Mouse (Mus musculus): Measurements from ENCODE around the gene Abhd16a. TPM values are rescaled to one million over a fixed set of nuclear protein-coding genes. Genes with fewer than 3 reads are reported as not detected.

Gene Abhd16a
- polyA plus RNA-seq, 1 experiment from 2014 or later: 4.8 TPM

GRCm38 (mm10) chr17:35134801-35135590 lies 45.9 kb downstream of the Abhd16a start, which contains the start of gene Bag6:
Gene Bag6, plus strand, starts transcription at chr17:35135178.

Other genes starting within 250 kb of the Abhd16a start
- gene Skiv2l, start 239.1 kb upstream of the Abhd16a start, polyA plus RNA-seq (2014; fragmentation: Illumina TruSeq; extraction: RNeasy Lipid Tissue Mini Kit (QIAGEN cat#74804); ENCODE audit: low read depth, low replicate concordance): 3.8 TPM
- 2.9 TPM for gene Nelfe, start 238.9 kb upstream of the Abhd16a start, polyA plus RNA-seq (2014; fragmentation: Illumina TruSeq; extraction: RNeasy Lipid Tissue Mini Kit (QIAGEN cat#74804); ENCODE audit: low read depth, low replicate concordance)
- gene Cfb, start 226.7 kb upstream of the Abhd16a start, polyA plus RNA-seq (2014; fragmentation: Illumina TruSeq; extraction: RNeasy Lipid Tissue Mini Kit (QIAGEN cat#74804); ENCODE audit: low read depth, low replicate concordance): 1.3 TPM
- 2.7 TPM for gene Zbtb12, start 209.8 kb upstream of the Abhd16a start, polyA plus RNA-seq (2014; fragmentation: Illumina TruSeq; extraction: RNeasy Lipid Tissue Mini Kit (QIAGEN cat#74804); ENCODE audit: low read depth, low replicate concordance)
- 1.3 TPM for gene Gm20547, start 207.2 kb upstream of the Abhd16a start, polyA plus RNA-seq (2014; fragmentation: Illumina TruSeq; extraction: RNeasy Lipid Tissue Mini Kit (QIAGEN cat#74804); ENCODE audit: low read depth, low replicate concordance)
- gene C2, start 191.0 kb upstream of the Abhd16a start, polyA plus RNA-seq (2014; fragmentation: Illumina TruSeq; extraction: RNeasy Lipid Tissue Mini Kit (QIAGEN cat#74804); ENCODE audit: low read depth, low replicate concordance): 20.2 TPM
- 10.5 TPM for gene Ehmt2, start 190.8 kb upstream of the Abhd16a start, polyA plus RNA-seq (2014; fragmentation: Illumina TruSeq; extraction: RNeasy Lipid Tissue Mini Kit (QIAGEN cat#74804); ENCODE audit: low read depth, low replicate concordance)
- gene Slc44a4, start 174.8 kb upstream of the Abhd16a start, polyA plus RNA-seq (2014; fragmentation: Illumina TruSeq; extraction: RNeasy Lipid Tissue Mini Kit (QIAGEN cat#74804); ENCODE audit: low read depth, low replicate concordance): not detected
- 3.5 TPM for gene Neu1, start 158.0 kb upstream of the Abhd16a start, polyA plus RNA-seq (2014; fragmentation: Illumina TruSeq; extraction: RNeasy Lipid Tissue Mini Kit (QIAGEN cat#74804); ENCODE audit: low read depth, low replicate concordance)
- 46.5 TPM for gene Hspa1b, start 130.0 kb upstream of the Abhd16a start, polyA plus RNA-seq (2014; fragmentation: Illumina TruSeq; extraction: RNeasy Lipid Tissue Mini Kit (QIAGEN cat#74804); ENCODE audit: low read depth, low replicate concordance)
- gene Gm20481, start 119.4 kb upstream of the Abhd16a start, polyA plus RNA-seq (2014; fragmentation: Illumina TruSeq; extraction: RNeasy Lipid Tissue Mini Kit (QIAGEN cat#74804); ENCODE audit: low read depth, low replicate concordance): not detected
- 23.9 TPM for gene Hspa1a, start 117.1 kb upstream of the Abhd16a start, polyA plus RNA-seq (2014; fragmentation: Illumina TruSeq; extraction: RNeasy Lipid Tissue Mini Kit (QIAGEN cat#74804); ENCODE audit: low read depth, low replicate concordance)
- not detected for gene Hspa1l, start 116.6 kb upstream of the Abhd16a start, polyA plus RNA-seq (2014; fragmentation: Illumina TruSeq; extraction: RNeasy Lipid Tissue Mini Kit (QIAGEN cat#74804); ENCODE audit: low read depth, low replicate concordance)
- gene Lsm2, start 107.4 kb upstream of the Abhd16a start, polyA plus RNA-seq (2014; fragmentation: Illumina TruSeq; extraction: RNeasy Lipid Tissue Mini Kit (QIAGEN cat#74804); ENCODE audit: low read depth, low replicate concordance): 9.4 TPM
- gene Vars, start 88.3 kb upstream of the Abhd16a start, polyA plus RNA-seq (2014; fragmentation: Illumina TruSeq; extraction: RNeasy Lipid Tissue Mini Kit (QIAGEN cat#74804); ENCODE audit: low read depth, low replicate concordance): 10.7 TPM
- gene Vwa7, start 72.7 kb upstream of the Abhd16a start, polyA plus RNA-seq (2014; fragmentation: Illumina TruSeq; extraction: RNeasy Lipid Tissue Mini Kit (QIAGEN cat#74804); ENCODE audit: low read depth, low replicate concordance): not detected
- not detected for gene Sapcd1, start 61.2 kb upstream of the Abhd16a start, polyA plus RNA-seq (2014; fragmentation: Illumina TruSeq; extraction: RNeasy Lipid Tissue Mini Kit (QIAGEN cat#74804); ENCODE audit: low read depth, low replicate concordance)
- gene Msh5, start 42.5 kb upstream of the Abhd16a start, polyA plus RNA-seq (2014; fragmentation: Illumina TruSeq; extraction: RNeasy Lipid Tissue Mini Kit (QIAGEN cat#74804); ENCODE audit: low read depth, low replicate concordance): not detected
- 23.6 TPM for gene Clic1, start 39.3 kb upstream of the Abhd16a start, polyA plus RNA-seq (2014; fragmentation: Illumina TruSeq; extraction: RNeasy Lipid Tissue Mini Kit (QIAGEN cat#74804); ENCODE audit: low read depth, low replicate concordance)
- gene Ddah2, start 30.2 kb upstream of the Abhd16a start, polyA plus RNA-seq (2014; fragmentation: Illumina TruSeq; extraction: RNeasy Lipid Tissue Mini Kit (QIAGEN cat#74804); ENCODE audit: low read depth, low replicate concordance): not detected
- not detected for gene Ly6g6c, start 23.9 kb upstream of the Abhd16a start, polyA plus RNA-seq (2014; fragmentation: Illumina TruSeq; extraction: RNeasy Lipid Tissue Mini Kit (QIAGEN cat#74804); ENCODE audit: low read depth, low replicate concordance)
- gene Mpig6b, start 23.1 kb upstream of the Abhd16a start, polyA plus RNA-seq (2014; fragmentation: Illumina TruSeq; extraction: RNeasy Lipid Tissue Mini Kit (QIAGEN cat#74804); ENCODE audit: low read depth, low replicate concordance): not detected
- not detected for gene Ly6g6e, start 12.4 kb upstream of the Abhd16a start, polyA plus RNA-seq (2014; fragmentation: Illumina TruSeq; extraction: RNeasy Lipid Tissue Mini Kit (QIAGEN cat#74804); ENCODE audit: low read depth, low replicate concordance)
- not detected for gene Ly6g6d, start 11.2 kb upstream of the Abhd16a start, polyA plus RNA-seq (2014; fragmentation: Illumina TruSeq; extraction: RNeasy Lipid Tissue Mini Kit (QIAGEN cat#74804); ENCODE audit: low read depth, low replicate concordance)
- gene Ly6g6f, start 3.7 kb upstream of the Abhd16a start, polyA plus RNA-seq (2014; fragmentation: Illumina TruSeq; extraction: RNeasy Lipid Tissue Mini Kit (QIAGEN cat#74804); ENCODE audit: low read depth, low replicate concordance): not detected
- not detected for gene Ly6g5c, start 19.0 kb downstream of the Abhd16a start, polyA plus RNA-seq (2014; fragmentation: Illumina TruSeq; extraction: RNeasy Lipid Tissue Mini Kit (QIAGEN cat#74804); ENCODE audit: low read depth, low replicate concordance)
- not detected for gene Ly6g5b, start 26.2 kb downstream of the Abhd16a start, polyA plus RNA-seq (2014; fragmentation: Illumina TruSeq; extraction: RNeasy Lipid Tissue Mini Kit (QIAGEN cat#74804); ENCODE audit: low read depth, low replicate concordance)
- gene Gpank1, start 32.2 kb downstream of the Abhd16a start, polyA plus RNA-seq (2014; fragmentation: Illumina TruSeq; extraction: RNeasy Lipid Tissue Mini Kit (QIAGEN cat#74804); ENCODE audit: low read depth, low replicate concordance): 1.4 TPM
- 163 TPM for gene Csnk2b, start 32.8 kb downstream of the Abhd16a start, polyA plus RNA-seq (2014; fragmentation: Illumina TruSeq; extraction: RNeasy Lipid Tissue Mini Kit (QIAGEN cat#74804); ENCODE audit: low read depth, low replicate concordance)
- gene D17H6S53E, start 37.1 kb downstream of the Abhd16a start, polyA plus RNA-seq (2014; fragmentation: Illumina TruSeq; extraction: RNeasy Lipid Tissue Mini Kit (QIAGEN cat#74804); ENCODE audit: low read depth, low replicate concordance): 1.3 TPM
- gene Apom, start 42.8 kb downstream of the Abhd16a start, polyA plus RNA-seq (2014; fragmentation: Illumina TruSeq; extraction: RNeasy Lipid Tissue Mini Kit (QIAGEN cat#74804); ENCODE audit: low read depth, low replicate concordance): not detected
- 11.5 TPM for gene Bag6, start 45.9 kb downstream of the Abhd16a start, polyA plus RNA-seq (2014; fragmentation: Illumina TruSeq; extraction: RNeasy Lipid Tissue Mini Kit (QIAGEN cat#74804); ENCODE audit: low read depth, low replicate concordance)
- gene Prrc2a, start 75.6 kb downstream of the Abhd16a start, polyA plus RNA-seq (2014; fragmentation: Illumina TruSeq; extraction: RNeasy Lipid Tissue Mini Kit (QIAGEN cat#74804); ENCODE audit: low read depth, low replicate concordance): 7.2 TPM
- 8.7 TPM for gene Aif1, start 86.8 kb downstream of the Abhd16a start, polyA plus RNA-seq (2014; fragmentation: Illumina TruSeq; extraction: RNeasy Lipid Tissue Mini Kit (QIAGEN cat#74804); ENCODE audit: low read depth, low replicate concordance)
- gene Lst1, start 99.2 kb downstream of the Abhd16a start, polyA plus RNA-seq (2014; fragmentation: Illumina TruSeq; extraction: RNeasy Lipid Tissue Mini Kit (QIAGEN cat#74804); ENCODE audit: low read depth, low replicate concordance): not detected
- gene Ltb, start 105.2 kb downstream of the Abhd16a start, polyA plus RNA-seq (2014; fragmentation: Illumina TruSeq; extraction: RNeasy Lipid Tissue Mini Kit (QIAGEN cat#74804); ENCODE audit: low read depth, low replicate concordance): not detected
- not detected for gene Tnf, start 112.7 kb downstream of the Abhd16a start, polyA plus RNA-seq (2014; fragmentation: Illumina TruSeq; extraction: RNeasy Lipid Tissue Mini Kit (QIAGEN cat#74804); ENCODE audit: low read depth, low replicate concordance)
- gene Lta, start 116.1 kb downstream of the Abhd16a start, polyA plus RNA-seq (2014; fragmentation: Illumina TruSeq; extraction: RNeasy Lipid Tissue Mini Kit (QIAGEN cat#74804); ENCODE audit: low read depth, low replicate concordance): not detected
- gene Gm16181, start 131.6 kb downstream of the Abhd16a start, polyA plus RNA-seq (2014; fragmentation: Illumina TruSeq; extraction: RNeasy Lipid Tissue Mini Kit (QIAGEN cat#74804); ENCODE audit: low read depth, low replicate concordance): not detected
- 5.0 TPM for gene Atp6v1g2, start 144.4 kb downstream of the Abhd16a start, polyA plus RNA-seq (2014; fragmentation: Illumina TruSeq; extraction: RNeasy Lipid Tissue Mini Kit (QIAGEN cat#74804); ENCODE audit: low read depth, low replicate concordance)
- not detected for gene Nfkbil1, start 146.5 kb downstream of the Abhd16a start, polyA plus RNA-seq (2014; fragmentation: Illumina TruSeq; extraction: RNeasy Lipid Tissue Mini Kit (QIAGEN cat#74804); ENCODE audit: low read depth, low replicate concordance)
- gene Ddx39b, start 152.5 kb downstream of the Abhd16a start, polyA plus RNA-seq (2014; fragmentation: Illumina TruSeq; extraction: RNeasy Lipid Tissue Mini Kit (QIAGEN cat#74804); ENCODE audit: low read depth, low replicate concordance): 11.1 TPM
- gene H2-D1, start 173.5 kb downstream of the Abhd16a start, polyA plus RNA-seq (2014; fragmentation: Illumina TruSeq; extraction: RNeasy Lipid Tissue Mini Kit (QIAGEN cat#74804); ENCODE audit: low read depth, low replicate concordance): 42.0 TPM
- gene H2-Q1, start 231.1 kb downstream of the Abhd16a start, polyA plus RNA-seq (2014; fragmentation: Illumina TruSeq; extraction: RNeasy Lipid Tissue Mini Kit (QIAGEN cat#74804); ENCODE audit: low read depth, low replicate concordance): not detected

Data from adrenal gland, adult 10 weeks (tissue).